Mouse (Mus musculus) embryonic facial prominence, embryonic 15.5 days (tissue): ENCODE measurements around the gene Olfr221. TPM values are rescaled to one million over a fixed set of nuclear protein-coding genes. Genes with fewer than 3 reads are reported as not detected.
"Not testable (repeated sequence)": the region's sequence is repeated elsewhere in the genome, so short reads cannot be mapped to it uniquely, and the experiment has no call there.

Experiments
- ATAC-seq: fragments of 200-750 bp; cut with Nextera tagmentation; 2 replicates; pipeline ENCODE4 v1.8.0; 2017; ENCODE audit warnings: low read depth, moderate TSS enrichment; ENCODE audit not compliant: insufficient number of reproducible peaks, low FRiP score, low TSS enrichment
- H3K27ac ChIP-seq: fragments of 300-500 bp; sonication (generic); replicated peaks from 2 replicates; pipeline ENCODE4 v1.5.1; 2015; ENCODE audit warnings: mild to moderate bottlenecking, inconsistent platforms
- H3K27me3 ChIP-seq: fragments of 300-500 bp; sonication (generic); 2 replicates; pipeline ENCODE4 v1.6.1; 2015; ENCODE audit warnings: inconsistent platforms
- H3K36me3 ChIP-seq: fragments of 300-500 bp; sonication (generic); 2 replicates; pipeline ENCODE4 v1.6.1; 2015; ENCODE audit warnings: mild to moderate bottlenecking, inconsistent platforms
- H3K4me1 ChIP-seq: fragments of 300-500 bp; sonication (generic); 2 replicates; pipeline ENCODE4 v1.6.1; 2015; ENCODE audit warnings: inconsistent platforms
- H3K4me2 ChIP-seq: fragments of 300-500 bp; sonication (generic); replicated peaks from 2 replicates; pipeline ENCODE4 v1.6.1; 2015; ENCODE audit warnings: mild to moderate bottlenecking, inconsistent platforms
- H3K4me3 ChIP-seq: fragments of 300-500 bp; sonication (generic); replicated peaks from 2 replicates; pipeline ENCODE4 v1.5.1; 2015; ENCODE audit warnings: mild to moderate bottlenecking, inconsistent platforms
- H3K9ac ChIP-seq: fragments of 300-500 bp; sonication (generic); 2 replicates; pipeline ENCODE4 v1.6.1; 2015; ENCODE audit warnings: inconsistent platforms
- H3K9me3 ChIP-seq: fragments of 300-500 bp; sonication (generic); replicated peaks from 2 replicates; pipeline ENCODE4 v1.6.1; 2016; ENCODE audit warnings: inconsistent platforms
- WGBS: fragments of 180-500 bp; shearing (Covaris S2); methylation state at CpG from one replicate; pipeline ENCODE4 v1.1.7; 2015; 5-methylcytosine and 5-hydroxymethylcytosine counted together
- polyA plus RNA-seq: library from polyadenylated mRNA; unstranded; fragments of >200 nt; fragmentation: Nextera tagmentation; extraction: Ambion mirVana; gene quantifications from 2 replicates; pipeline ENCODE4 v1.2.1, GENCODE M21; 2015

The Olfr221 gene
- 0.19 TPM in 1 of 2 replicates, not detected in the other for polyA plus RNA-seq

DNA sequence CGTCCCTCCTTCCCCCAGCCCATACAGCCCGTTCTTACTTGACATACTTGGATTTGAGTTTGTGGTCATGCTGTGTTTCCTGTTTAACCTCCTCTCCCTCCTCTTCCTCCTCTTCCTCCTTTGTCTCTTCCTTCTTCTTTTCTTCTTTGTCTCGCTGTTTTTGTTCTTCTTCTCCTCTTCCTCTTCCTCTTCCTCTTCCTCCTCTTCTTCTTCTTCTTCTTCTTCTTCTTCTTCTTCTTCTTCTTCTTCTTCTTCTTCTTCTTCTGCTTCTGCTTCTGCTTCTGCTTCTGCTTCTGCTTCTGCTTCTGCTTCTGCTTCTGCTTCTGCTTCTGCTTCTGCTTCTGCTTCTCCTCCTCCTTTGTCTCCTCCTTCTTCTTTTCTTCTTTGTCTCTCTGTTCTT lies at the start of gene Olfr221:
Gene Olfr221 (minus strand): TSS at position 101 of the 400 bp plus-strand sequence.
- H3K4me3 ChIP-seq, H3K36me3 ChIP-seq, H3K4me1 ChIP-seq, H3K27me3 ChIP-seq, H3K9ac ChIP-seq, H3K4me2 ChIP-seq, H3K27ac ChIP-seq, ATAC-seq, H3K9me3 ChIP-seq: not testable (repeated sequence)
- 56% methylated on average over 3 of the region's 3 CpGs for WGBS

DNA sequence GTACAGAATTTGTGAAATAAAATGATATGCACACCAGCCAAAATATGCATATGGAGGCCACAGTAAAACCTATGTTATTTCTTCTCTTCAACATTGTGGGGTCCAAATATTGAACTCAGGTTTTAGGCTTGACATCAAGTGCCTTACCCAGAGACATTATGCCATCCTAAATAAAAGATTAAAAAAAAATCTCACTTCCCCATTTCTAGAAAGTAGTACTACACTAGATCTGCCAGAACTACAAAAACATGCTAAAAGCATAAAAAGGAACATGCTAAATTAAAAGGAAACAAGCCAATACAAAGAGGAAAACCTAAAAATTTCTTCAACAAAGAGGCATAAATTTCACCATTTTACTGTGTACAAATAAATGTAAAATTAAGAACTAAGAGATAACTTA lies 40.8 kb upstream of the Olfr221 start:
- no peaks in the 10 kb centered on the region for H3K4me1 ChIP-seq
- H3K4me2 ChIP-seq, result no peak overlapping the region
- no peak overlapping the region for H3K27ac ChIP-seq
- no peak overlapping the region for H3K4me3 ChIP-seq
- peaks cover 52% of the 10 kb centered on the region for H3K36me3 ChIP-seq
- no peak for ATAC-seq
- H3K9ac ChIP-seq, result no peak overlapping the region
- no peaks in the 10 kb centered on the region for H3K9me3 ChIP-seq
- no peaks in the 10 kb centered on the region for H3K27me3 ChIP-seq

DNA sequence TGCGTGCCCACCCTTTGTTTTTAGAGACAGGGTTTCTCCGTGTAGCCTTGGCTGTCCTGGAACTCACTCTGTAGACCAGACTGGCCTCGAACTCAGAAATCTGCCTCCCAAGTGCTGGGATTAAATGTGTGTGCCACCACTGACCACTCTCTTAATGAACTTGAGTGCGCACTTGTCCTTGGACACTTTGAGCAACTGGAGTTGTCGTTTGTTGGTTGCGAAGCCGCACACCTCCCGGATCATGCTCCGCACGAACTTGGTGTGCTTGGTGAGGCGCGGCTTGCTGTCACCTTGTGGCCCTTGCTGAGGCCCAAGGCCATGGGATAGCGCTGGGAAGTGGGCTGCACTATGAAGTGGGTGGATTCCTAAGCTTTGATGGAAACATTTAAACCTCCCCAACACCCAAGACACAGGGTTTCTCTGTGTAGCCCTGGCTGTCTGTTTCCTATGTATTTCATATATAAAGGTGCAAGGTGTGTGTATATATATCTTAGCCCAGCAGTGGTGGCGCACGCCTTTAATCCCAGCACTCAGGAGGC lies 29.4 kb upstream of the Olfr221 start:
- Histone ChIP-seq H3K36me3 (peaks cover 50% of the 10 kb centered on the region), H3K4me1 (no peaks in the 10 kb centered on the region), H3K9me3 (no peaks in the 10 kb centered on the region), H3K9ac (no peak overlapping the region), H3K27ac (no peak overlapping the region), H3K4me3 (no peak overlapping the region), H3K4me2 (no peak overlapping the region), H3K27me3 (no peaks in the 10 kb centered on the region)
- WGBS, result 93% methylated on average over 15 of the region's 15 CpGs
- ATAC-seq, result no peak

DNA sequence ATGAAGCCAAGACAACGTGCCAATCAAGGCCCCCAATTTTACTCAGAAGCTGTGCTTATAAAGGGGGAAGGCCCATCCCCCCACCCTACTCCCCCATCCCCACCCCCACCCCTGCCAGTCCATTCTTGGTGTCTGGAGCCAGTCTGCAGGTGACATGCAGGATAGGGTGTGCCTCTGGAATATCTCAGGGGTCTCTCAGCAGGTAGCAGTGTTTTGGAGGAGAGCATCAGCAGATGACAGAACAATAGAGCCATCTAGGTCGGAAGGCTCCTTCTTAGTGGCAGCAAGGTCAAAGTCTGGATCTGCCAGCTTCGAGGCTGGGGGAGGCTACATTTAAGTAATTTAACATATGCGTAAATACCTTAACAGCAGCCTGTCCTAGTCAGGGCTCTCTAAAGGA lies 23.9 kb upstream of the Olfr221 start:
- Histone ChIP-seq H3K27me3 (no peaks in the 10 kb centered on the region), H3K9me3 (no peaks in the 10 kb centered on the region), H3K36me3 (peaks cover 8% of the 10 kb centered on the region; the same call in 1 of the 2 replicates), H3K4me2 (no peak overlapping the region), H3K9ac (no peak overlapping the region), H3K27ac (no peak overlapping the region), H3K4me3 (no peak overlapping the region), H3K4me1 (no peaks in the 10 kb centered on the region)
- no peak for ATAC-seq
- WGBS, result 58% methylated on average over 4 of the region's 4 CpGs

DNA sequence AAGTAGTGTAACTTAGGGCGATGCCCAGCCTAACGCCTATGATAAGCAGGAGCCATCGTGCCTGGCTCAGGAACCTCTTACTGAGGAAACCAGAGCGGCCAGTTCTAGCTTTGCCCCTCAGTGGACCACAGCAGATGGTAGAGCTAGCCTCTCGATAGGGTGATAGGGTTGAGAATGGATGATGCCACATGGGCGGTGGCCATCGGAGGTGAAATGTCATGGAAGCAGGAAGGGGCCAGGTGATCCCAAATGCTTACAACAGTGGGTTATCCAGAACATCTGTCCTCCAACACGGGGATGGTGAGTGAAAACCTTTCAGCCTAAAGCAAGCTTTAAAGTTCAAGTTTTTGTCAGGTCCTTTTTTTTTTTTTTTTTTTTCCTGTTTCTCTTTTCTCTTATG lies 19.5 kb upstream of the Olfr221 start:
- no peak overlapping the region for H3K27ac ChIP-seq
- no peaks in the 10 kb centered on the region for H3K4me1 ChIP-seq
- H3K36me3 ChIP-seq, result no peaks in the 10 kb centered on the region
- H3K4me2 ChIP-seq, result no peak overlapping the region
- no peaks in the 10 kb centered on the region for H3K9me3 ChIP-seq
- ATAC-seq, result no peak
- no peaks in the 10 kb centered on the region for H3K27me3 ChIP-seq
- WGBS, result 80% methylated on average over 8 of the region's 8 CpGs
- no peak overlapping the region for H3K9ac ChIP-seq
- H3K4me3 ChIP-seq, result no peak overlapping the region

DNA sequence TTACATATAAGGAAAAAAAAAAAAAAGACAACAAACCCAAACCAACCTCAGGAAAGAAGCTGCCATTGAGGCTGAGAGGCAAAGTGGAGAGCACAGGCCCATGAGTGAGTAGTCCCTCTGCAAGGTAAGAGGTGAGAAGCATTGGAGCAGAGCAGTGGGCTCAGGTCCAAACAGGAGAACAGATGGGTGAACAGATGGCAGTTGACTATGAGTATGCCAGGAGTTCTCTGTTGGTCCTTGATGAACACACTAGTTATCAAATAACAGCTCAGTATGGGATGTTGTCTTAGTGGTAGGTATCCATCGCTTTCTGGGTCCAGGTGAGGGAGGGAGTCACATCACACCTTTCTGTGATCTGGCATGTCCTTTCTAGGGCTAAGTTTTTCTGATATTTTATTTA lies 18.5 kb upstream of the Olfr221 start:
- no peak for ATAC-seq
- no peaks in the 10 kb centered on the region for H3K36me3 ChIP-seq
- H3K27ac ChIP-seq, result no peak overlapping the region
- H3K9ac ChIP-seq, result no peak overlapping the region
- no peaks in the 10 kb centered on the region for H3K27me3 ChIP-seq
- H3K4me1 ChIP-seq, result no peaks in the 10 kb centered on the region
- H3K4me3 ChIP-seq, result no peak overlapping the region
- no peaks in the 10 kb centered on the region for H3K9me3 ChIP-seq
- H3K4me2 ChIP-seq, result no peak overlapping the region
- WGBS, result 92% methylated on average over 1 of the region's 1 CpGs

DNA sequence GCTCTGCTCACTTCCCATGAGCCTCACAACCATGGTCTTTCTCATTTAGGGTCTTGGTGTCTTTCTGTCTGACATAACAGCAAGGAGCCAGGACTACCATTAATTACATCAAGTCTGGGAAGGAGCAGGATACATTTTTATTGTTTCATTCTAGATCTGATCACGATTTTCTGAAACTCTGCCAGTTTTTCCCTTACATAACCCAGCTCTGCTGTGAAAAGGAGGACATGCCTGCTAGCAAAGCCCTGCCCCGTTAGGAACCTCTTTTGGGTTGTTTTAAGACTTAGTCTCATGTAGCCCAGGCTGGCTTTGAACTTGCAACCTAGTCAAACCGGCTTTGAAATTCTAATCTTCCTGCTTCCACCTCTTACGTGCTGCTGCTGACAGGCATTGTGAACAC lies 17.7 kb upstream of the Olfr221 start:
- ATAC-seq, result no peak
- H3K4me3 ChIP-seq, result no peak overlapping the region

DNA sequence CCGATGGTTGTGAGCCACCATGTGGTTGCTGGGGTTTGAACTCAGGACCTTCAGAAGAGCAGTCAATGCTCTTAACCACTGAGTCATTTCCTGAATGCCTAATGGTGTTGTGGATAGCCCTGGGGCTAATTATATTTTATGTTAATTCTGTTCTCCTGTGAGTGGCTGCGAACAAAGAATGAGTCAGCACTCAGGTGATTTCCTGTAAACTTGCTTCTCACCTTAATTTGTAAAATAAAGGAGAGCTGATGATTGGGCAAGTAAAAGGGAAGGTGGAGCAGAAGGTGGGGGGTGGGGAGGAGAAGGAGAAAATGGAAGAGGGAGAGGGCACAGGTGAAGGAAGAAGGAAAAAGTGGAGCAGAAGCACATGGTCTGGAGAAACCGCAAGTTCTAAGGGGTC lies 10.5 kb upstream of the Olfr221 start:
- H3K9me3 ChIP-seq, H3K4me1 ChIP-seq, H3K4me3 ChIP-seq, H3K9ac ChIP-seq, H3K4me2 ChIP-seq, H3K27ac ChIP-seq, ATAC-seq, H3K36me3 ChIP-seq, H3K27me3 ChIP-seq: not testable (repeated sequence)
- 86% methylated on average over 3 of the region's 3 CpGs for WGBS

More for the DNA sequence above, 17.7 kb upstream of the Olfr221 start:
- no peak overlapping the region for H3K4me2 ChIP-seq
- no peaks in the 10 kb centered on the region for H3K9me3 ChIP-seq
- H3K9ac ChIP-seq, result no peak overlapping the region
- 51% methylated on average over 4 of the region's 4 CpGs for WGBS
- no peaks in the 10 kb centered on the region for H3K27me3 ChIP-seq
- H3K27ac ChIP-seq, result no peak overlapping the region
- no peaks in the 10 kb centered on the region for H3K36me3 ChIP-seq
- no peaks in the 10 kb centered on the region for H3K4me1 ChIP-seq

DNA sequence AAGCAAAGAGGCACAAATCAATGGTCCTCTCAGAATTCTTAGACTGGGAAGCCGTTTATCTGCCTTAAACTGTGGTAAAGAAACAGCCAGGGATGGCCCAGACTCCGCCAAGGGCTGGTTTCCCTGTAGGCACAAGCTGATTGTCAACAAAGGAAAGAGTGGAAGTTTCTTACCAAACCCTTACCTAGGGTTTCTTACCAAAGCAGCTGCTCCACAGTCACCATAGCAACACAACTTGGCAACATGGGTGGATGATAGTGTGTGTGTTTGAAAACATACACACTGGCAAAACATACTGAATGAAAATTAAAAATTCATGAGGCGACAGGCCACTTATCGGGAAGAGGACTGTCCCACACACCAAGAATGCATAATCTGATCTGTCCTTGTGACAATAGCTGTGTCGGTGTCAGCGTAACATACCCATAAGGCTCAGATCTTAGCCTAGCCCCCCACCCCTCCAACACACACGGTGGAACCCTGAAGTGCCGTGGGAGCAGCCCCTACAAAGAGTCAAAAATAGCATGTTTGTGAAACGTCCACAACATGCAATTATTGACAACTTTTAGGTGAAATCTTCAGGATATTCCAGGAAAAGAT lies 3.8 kb upstream of the Olfr221 start:
- no peak overlapping the region for H3K27ac ChIP-seq
- ATAC-seq, result no peak
- H3K9me3 ChIP-seq, result no peaks in the 10 kb centered on the region
- H3K9ac ChIP-seq, result no peak overlapping the region
- no peak overlapping the region for H3K4me3 ChIP-seq
- H3K4me2 ChIP-seq, result no peak overlapping the region
- H3K27me3 ChIP-seq, result no peaks in the 10 kb centered on the region
- 74% methylated on average over 9 of the region's 9 CpGs for WGBS
- 0 out of 2 replicates have a peak, but pooled peaks cover 6% of the 10 kb centered on the region for H3K4me1 ChIP-seq
- H3K36me3 ChIP-seq, result no peaks in the 10 kb centered on the region

DNA sequence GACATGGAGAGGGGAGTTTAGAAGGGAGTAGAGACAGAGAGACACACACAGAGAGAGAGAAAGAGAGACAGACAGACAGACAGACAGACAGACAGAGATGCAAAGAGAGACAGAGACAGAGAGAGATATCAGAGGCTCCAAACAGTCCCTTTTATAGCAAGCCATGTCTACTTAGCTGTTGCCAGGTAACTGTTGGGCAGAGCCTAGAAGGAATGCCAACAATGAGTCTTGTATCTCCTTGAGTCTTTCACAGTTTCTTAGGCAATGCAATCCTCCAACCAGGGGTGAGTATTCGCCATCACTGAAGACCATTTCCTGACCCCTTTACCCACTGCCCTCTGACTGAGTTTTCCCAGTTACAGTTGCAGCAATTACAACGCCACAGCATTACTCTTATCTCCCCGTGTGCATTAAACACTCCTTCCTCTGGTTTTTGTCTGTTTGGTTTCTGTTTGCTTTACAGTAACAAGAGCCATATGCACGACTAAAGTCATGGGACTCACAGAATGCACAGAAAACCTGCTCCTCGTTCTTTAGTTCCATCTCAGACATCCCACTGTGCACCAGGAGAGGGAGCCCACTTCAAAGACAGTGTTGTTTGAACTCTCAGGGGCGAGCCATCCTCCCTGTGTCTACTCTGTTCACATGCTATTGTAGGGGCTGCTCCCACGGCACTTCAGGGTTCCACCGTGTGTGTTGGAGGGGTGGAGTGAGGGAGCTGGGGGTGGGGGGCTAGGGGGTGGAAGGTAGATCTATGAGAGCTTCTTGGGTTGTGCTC lies 2.8 kb upstream of the Olfr221 start:
- H3K27ac ChIP-seq, result no peak overlapping the region
- 9% methylated on average over 8 of the region's 8 CpGs for WGBS
- no peak for ATAC-seq
- no peak overlapping the region for H3K4me3 ChIP-seq
- no peaks in the 10 kb centered on the region for H3K36me3 ChIP-seq
- no peak overlapping the region for H3K9ac ChIP-seq
- no peaks in the 10 kb centered on the region for H3K27me3 ChIP-seq
- H3K9me3 ChIP-seq, result no peaks in the 10 kb centered on the region
- H3K4me1 ChIP-seq, result 0 out of 2 replicates have a peak, but pooled peaks cover 6% of the 10 kb centered on the region
- H3K4me2 ChIP-seq, result 0 out of 2 replicates have a peak overlapping the region, but pooled peaks have one; percentile 10

DNA sequence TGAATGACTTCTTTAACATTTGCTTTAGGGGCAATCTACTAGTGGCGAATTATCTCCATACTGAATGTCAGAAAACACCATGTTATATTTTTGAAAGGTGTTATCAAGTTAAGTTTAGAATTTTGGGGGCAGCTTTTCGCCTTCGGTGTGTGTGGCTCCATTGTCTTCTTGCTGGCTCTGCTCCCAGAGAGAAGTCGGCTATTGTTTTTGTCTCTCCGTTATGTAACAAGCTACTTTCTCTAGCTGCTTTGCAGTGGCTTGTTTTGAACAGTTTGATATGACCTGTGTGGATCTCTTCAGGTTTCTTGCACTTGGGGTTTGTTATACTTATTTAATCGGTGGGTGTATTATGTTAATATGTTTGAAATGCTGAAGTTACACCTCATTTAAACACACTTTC lies 1.2 kb upstream of the Olfr221 start:
- no peak overlapping the region for H3K9ac ChIP-seq
- ATAC-seq, result no peak
- H3K4me1 ChIP-seq, result 0 out of 2 replicates have a peak, but pooled peaks cover 6% of the 10 kb centered on the region
- H3K9me3 ChIP-seq, result no peaks in the 10 kb centered on the region
- H3K4me2 ChIP-seq, result no peak overlapping the region
- H3K27me3 ChIP-seq, result no peaks in the 10 kb centered on the region
- no peak overlapping the region for H3K27ac ChIP-seq
- no peak overlapping the region for H3K4me3 ChIP-seq
- WGBS, result 59% methylated on average over 6 of the region's 6 CpGs
- no peaks in the 10 kb centered on the region for H3K36me3 ChIP-seq
